14 mouse cellular contexts compared by ENCODE assay signal in the genomic region with DNA sequence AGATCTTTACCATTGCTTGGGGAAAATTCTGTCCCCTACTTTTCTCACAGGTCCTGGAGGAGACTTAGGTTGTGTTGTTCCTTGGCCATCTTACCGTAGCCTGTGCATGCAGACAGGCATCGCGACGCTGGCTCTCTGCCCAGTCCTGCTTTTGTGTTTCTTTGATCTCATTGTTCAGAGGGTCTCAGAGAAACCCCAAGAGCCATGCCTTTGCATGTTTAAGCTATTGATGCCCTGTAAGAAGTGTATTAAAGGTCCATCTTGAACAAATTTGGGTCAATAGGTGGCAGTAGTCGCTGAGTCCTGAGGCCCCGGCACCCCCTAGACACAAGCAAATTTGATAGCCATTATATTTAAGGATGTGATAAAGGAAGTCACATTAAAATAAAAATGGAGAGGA. TPM values are rescaled to one million over a fixed set of nuclear protein-coding genes. Genes with fewer than 3 reads are reported as not detected.
DNase-seq lines count a peak whose midpoint lies in the region; ATAC-seq and TF ChIP-seq lines count a peak whose summit lies in the region.
"Had no signal": no experiment of that assay in that cellular context is flagged by ENCODE, and none has a peak within 500 bp of the region (broad histone marks: within the 10 kb centered on the region; RNA-seq: fewer than 3 reads in every experiment).

No protein-coding gene starts in this region.

- ATAC-seq in heart, postnatal 0 days (ENCODE audit: insufficient read depth, low read depth) = no peak
- no peak for ATAC-seq in embryonic facial prominence, embryonic 14.5 days (ENCODE audit: low read depth)
- peak; percentile 50 for ATAC-seq in midbrain, embryonic 14.5 days (ENCODE audit: low FRiP score, low TSS enrichment)

- no peak overlapping the region for H3K9ac ChIP-seq in heart, postnatal 0 days (replicated peaks; ENCODE audit: low read depth, low read length)
- no peak overlapping the region for H3K9ac ChIP-seq in embryonic facial prominence, embryonic 14.5 days (ENCODE audit: low read depth, low read length)
- no peak overlapping the region; the same call in 1 of the 2 replicates for H3K9ac ChIP-seq in midbrain, embryonic 14.5 days (replicated peaks; ENCODE audit: low read length)

- H3K4me3 ChIP-seq in heart, postnatal 0 days (ENCODE audit: low read depth, low read length) = no peak overlapping the region
- H3K4me3 ChIP-seq in bone marrow macrophage, adult 2 months (ENCODE audit: insufficient read depth, low read length) = no peak overlapping the region
- no peak overlapping the region for H3K4me3 ChIP-seq in embryonic facial prominence, embryonic 14.5 days (ENCODE audit: low read depth, low read length)
- H3K4me3 ChIP-seq in midbrain, embryonic 14.5 days (replicated peaks; ENCODE audit: low read depth, low read length) = no peak overlapping the region

- H3K27me3 ChIP-seq in heart, postnatal 0 days (ENCODE audit: control insufficient read depth, insufficient read depth, low read length) = no peaks in the 10 kb centered on the region
- no peaks in the 10 kb centered on the region for H3K27me3 ChIP-seq in embryonic facial prominence, embryonic 14.5 days (replicated peaks; ENCODE audit: control insufficient read depth, insufficient read depth, low read length)
- no peaks in the 10 kb centered on the region for H3K27me3 ChIP-seq in midbrain, embryonic 14.5 days (ENCODE audit: control insufficient read depth, insufficient read depth, low read length)

- no peaks in the 10 kb centered on the region for H3K9me3 ChIP-seq in heart, postnatal 0 days (replicated peaks; ENCODE audit: control insufficient read depth, low read length)
- no peaks in the 10 kb centered on the region for H3K9me3 ChIP-seq in embryonic facial prominence, embryonic 14.5 days (ENCODE audit: control insufficient read depth, low read length)
- no peaks in the 10 kb centered on the region for H3K9me3 ChIP-seq in midbrain, embryonic 14.5 days (ENCODE audit: control insufficient read depth, low read length)

- no peak for DNase-seq in heart, postnatal 0 days (ENCODE audit: low spot score)
- no peak for DNase-seq in heart, postnatal 4 days
- peak; percentile 10 for DNase-seq in embryonic facial prominence, embryonic 14.5 days (ENCODE audit: low spot score)
- DNase-seq in midbrain, embryonic 14.5 days = peak; percentile 86
- no peak for DNase-seq in thymus, postnatal 10 days (ENCODE audit: low spot score in 2 of 2)
- no peak for DNase-seq in ovary, postnatal 10 days (ENCODE audit: low spot score)
- no peak for DNase-seq in spleen, postnatal 14 days (ENCODE audit: low spot score in 2 of 2)
- DNase-seq: gastrocnemius, postnatal 14 days had no signal

- 14% methylated on average over 6 of the region's 6 CpGs for WGBS in heart, postnatal 0 days
- WGBS in embryonic facial prominence, embryonic 14.5 days = 13% methylated on average over 6 of the region's 6 CpGs
- under 1% methylated on average over 6 of the region's 6 CpGs for WGBS in midbrain, embryonic 14.5 days

- H3K36me3 ChIP-seq in heart, postnatal 0 days (replicated peaks; ENCODE audit: control insufficient read depth, insufficient read depth, low read length) = peaks cover 29% of the 10 kb centered on the region
- peaks cover 31% of the 10 kb centered on the region for H3K36me3 ChIP-seq in embryonic facial prominence, embryonic 14.5 days (ENCODE audit: control insufficient read depth, insufficient read depth, low read length)
- peaks cover 13% of the 10 kb centered on the region for H3K36me3 ChIP-seq in midbrain, embryonic 14.5 days (ENCODE audit: control insufficient read depth, insufficient read depth, low read length)

- TF ChIP-seq CTCF in heart, postnatal 0 days (IDR thresholded peaks at IDR 0.05; ENCODE audit: low read depth) = peak; percentile 31
- peak; percentile 36; the same call in 1 of the 2 replicates for TF ChIP-seq CTCF in bone marrow macrophage, adult 2 months (IDR thresholded peaks at IDR 0.05; ENCODE audit: low read depth, low read length)

- H3K4me1 ChIP-seq in heart, postnatal 0 days (ENCODE audit: control insufficient read depth, insufficient read depth) = no peaks in the 10 kb centered on the region
- no peaks in the 10 kb centered on the region for H3K4me1 ChIP-seq in bone marrow macrophage, adult 2 months (ENCODE audit: control insufficient read depth, insufficient read depth, low read length)
- peaks cover 6% of the 10 kb centered on the region; the same call in 1 of the 2 replicates for H3K4me1 ChIP-seq in embryonic facial prominence, embryonic 14.5 days (ENCODE audit: control insufficient read depth, insufficient read depth, low read length)
- H3K4me1 ChIP-seq in midbrain, embryonic 14.5 days (ENCODE audit: control insufficient read depth, insufficient read depth, low read length) = peaks cover 33% of the 10 kb centered on the region

- no peak for TF ChIP-seq EP300 in heart, postnatal 0 days (IDR thresholded peaks at IDR 0.05; ENCODE audit: low read depth)

- no peak overlapping the region for H3K4me2 ChIP-seq in heart, postnatal 0 days (ENCODE audit: low read depth, low read length)
- no peak overlapping the region for H3K4me2 ChIP-seq in embryonic facial prominence, embryonic 14.5 days (ENCODE audit: low read depth, low read length)
- H3K4me2 ChIP-seq in midbrain, embryonic 14.5 days (ENCODE audit: low read length) = peak overlapping the region; percentile 45

- TF ChIP-seq POLR2A in bone marrow macrophage, adult 2 months (IDR thresholded peaks at IDR 0.05; ENCODE audit: borderline replicate concordance, low read depth, low read length) = no peak

- no peak overlapping the region for H3K27ac ChIP-seq in heart, postnatal 0 days (ENCODE audit: low read depth)
- no peak overlapping the region for H3K27ac ChIP-seq in bone marrow macrophage, adult 2 months (ENCODE audit: insufficient read depth, low read depth, low read length)
- no peak overlapping the region for H3K27ac ChIP-seq in embryonic facial prominence, embryonic 14.5 days (replicated peaks; ENCODE audit: low read depth, low read length)
- H3K27ac ChIP-seq in midbrain, embryonic 14.5 days (replicated peaks; ENCODE audit: low read depth, low read length) = peak overlapping the region; percentile 96
- H3K27ac ChIP-seq: macrophage had no signal

RNA-seq across cellular contexts. Expression of gene Ngdn, which starts 12.4 kb away (rescaled TPM):
- total RNA-seq in heart, postnatal 0 days (2014; rRNA removed; ENCODE audit: low replicate concordance) = 20.2 and 50.1 TPM in 2 replicates
- polyA plus RNA-seq in heart, postnatal 0 days (2015; fragmentation: Nextera tagmentation; extraction: Ambion mirVana) = 50.0 and 50.9 TPM in 2 replicates
- total RNA-seq in heart, postnatal 4 days (2021) = 10 to 100 TPM; 35.7 to 39.7 TPM
- 38.3 and 44.2 TPM in 2 replicates for polyA plus RNA-seq in bone marrow macrophage, adult 2 months (2012; ENCODE audit: insufficient read depth, insufficient read length, missing spikeins)
- 70.1 and 71.6 TPM in 2 replicates for polyA plus RNA-seq in embryonic facial prominence, embryonic 14.5 days (2014; fragmentation: Nextera tagmentation; extraction: Ambion mirVana)
- 51.7 and 54.3 TPM in 2 replicates for polyA plus RNA-seq in midbrain, embryonic 14.5 days (2014; fragmentation: Nextera tagmentation; extraction: Ambion mirVana)

RNA-seq across cellular contexts. Expression of gene Myh7, which starts 33.2 kb away (rescaled TPM):
- 4,273 and 4,731 TPM in 2 replicates for total RNA-seq in heart, postnatal 0 days (2014; rRNA removed; ENCODE audit: low replicate concordance)
- polyA plus RNA-seq in heart, postnatal 0 days (2015; fragmentation: Nextera tagmentation; extraction: Ambion mirVana) = 1,026 and 1,537 TPM in 2 replicates
- total RNA-seq in heart, postnatal 4 days (2021) = 1,000 to 10,000 TPM; 1,764 to 1,922 TPM
- polyA plus RNA-seq in bone marrow macrophage, adult 2 months (2012; ENCODE audit: insufficient read depth, insufficient read length, missing spikeins) = not detected in 2 replicates
- polyA plus RNA-seq in embryonic facial prominence, embryonic 14.5 days (2014; fragmentation: Nextera tagmentation; extraction: Ambion mirVana) = 92.5 and 103 TPM in 2 replicates
- polyA plus RNA-seq in midbrain, embryonic 14.5 days (2014; fragmentation: Nextera tagmentation; extraction: Ambion mirVana) = 5.4 and 7.7 TPM in 2 replicates
- polyA plus RNA-seq: macrophage; spleen, adult 2 months had no signal

RNA-seq across cellular contexts. Expression of gene Gm17428, which starts 50.9 kb away (rescaled TPM):
- not detected in 2 replicates for total RNA-seq in heart, postnatal 0 days (2014; rRNA removed; ENCODE audit: low replicate concordance)
- not detected in 2 replicates for polyA plus RNA-seq in heart, postnatal 0 days (2015; fragmentation: Nextera tagmentation; extraction: Ambion mirVana)
- not detected for total RNA-seq in heart, postnatal 4 days (2021)
- polyA plus RNA-seq in bone marrow macrophage, adult 2 months (2012; ENCODE audit: insufficient read depth, insufficient read length, missing spikeins) = not detected in 2 replicates
- not detected in 2 replicates for polyA plus RNA-seq in embryonic facial prominence, embryonic 14.5 days (2014; fragmentation: Nextera tagmentation; extraction: Ambion mirVana)
- polyA plus RNA-seq in midbrain, embryonic 14.5 days (2014; fragmentation: Nextera tagmentation; extraction: Ambion mirVana) = not detected in 2 replicates
- total RNA-seq: adrenal gland, postnatal 14 days; gastrocnemius, postnatal 14 days had no signal
- polyA plus RNA-seq: C2C12; large intestine, adult 2 months; macrophage; spleen, adult 2 months had no signal

Comparison
In these comparisons a context has a peak if more than half of its experiments do, and no peak if none do; other contexts are left out.
1. DNase-seq: peak in embryonic facial prominence, embryonic 14.5 days (single experiment) and midbrain, embryonic 14.5 days (single experiment); none in heart, postnatal 0 days (single experiment), heart, postnatal 4 days (single experiment), thymus, postnatal 10 days (0 of 2), ovary, postnatal 10 days (single experiment) and spleen, postnatal 14 days (0 of 2).
2. RNA of gene Myh7, which starts 33.2 kb away (polyA plus RNA-seq): 1,026 to 1,537 TPM in heart, postnatal 0 days and 92.5 to 103 TPM in embryonic facial prominence, embryonic 14.5 days; 5.4 to 7.7 TPM in midbrain, embryonic 14.5 days and not detected in bone marrow macrophage, adult 2 months; every median in the first group is over 10 times any median in the second.